Mouse (Mus musculus) liver, embryonic 13.5 days (tissue): ENCODE measurements at regions not wholly inside any gene's neighbourhood (a gene's known extent, or its start where the extent isn't known, plus 50 kb on each side); places are given as distances from the start of the nearest gene placed in this dataset.

ENCODE experiments used
- ATAC-seq: fragments of 200-750 bp; cut with Nextera tagmentation; 2 replicates; pipeline ENCODE4 v1.8.0; 2017; ENCODE audit warnings: low read depth, mild to moderate bottlenecking, moderate number of reproducible peaks, moderate library complexity
- DNase-seq: peaks from one replicate; pipeline ENCODE4 v3.0.0; 2022
- H3K27ac ChIP-seq: fragments of 300-500 bp; sonication (generic); 2 replicates; pipeline ENCODE4 v1.5.1; 2015; ENCODE audit warnings: moderate library complexity, mild to moderate bottlenecking, inconsistent platforms
- H3K27me3 ChIP-seq: fragments of 300-500 bp; sonication (generic); 2 replicates; pipeline ENCODE4 v1.6.1; 2015; ENCODE audit warnings: mild to moderate bottlenecking, inconsistent platforms
- H3K36me3 ChIP-seq: fragments of 300-500 bp; sonication (generic); 2 replicates; pipeline ENCODE4 v1.6.1; 2015; ENCODE audit warnings: mild to moderate bottlenecking, inconsistent platforms
- H3K4me1 ChIP-seq: fragments of 300-500 bp; sonication (generic); replicated peaks from 2 replicates; pipeline ENCODE4 v1.6.1; 2015; ENCODE audit warnings: inconsistent platforms
- H3K4me2 ChIP-seq: fragments of 300-500 bp; sonication (generic); 2 replicates; pipeline ENCODE4 v1.6.1; 2015; ENCODE audit warnings: inconsistent platforms, mild to moderate bottlenecking, moderate library complexity
- H3K4me3 ChIP-seq: fragments of 300-500 bp; sonication (generic); replicated peaks from 2 replicates; pipeline ENCODE4 v1.5.1; 2015; ENCODE audit warnings: mild to moderate bottlenecking, inconsistent platforms
- H3K9ac ChIP-seq: fragments of 300-500 bp; sonication (generic); 2 replicates; pipeline ENCODE4 v1.6.1; 2015; ENCODE audit warnings: mild to moderate bottlenecking, inconsistent platforms
- H3K9me3 ChIP-seq: fragments of 300-500 bp; sonication (generic); replicated peaks from 2 replicates; pipeline ENCODE4 v1.6.1; 2016; ENCODE audit warnings: inconsistent platforms
- WGBS: fragments of 180-500 bp; shearing (Covaris S2); methylation state at CpG from one replicate; pipeline ENCODE4 v1.1.7; 2015; ENCODE audit not compliant: insufficient replicate concordance; 5-methylcytosine and 5-hydroxymethylcytosine counted together

- ATAC-seq = no peak
- no peak for DNase-seq
- Histone ChIP-seq H3K4me2 (no peak overlapping the region), H3K4me1 (no peaks in the 10 kb centered on the region), H3K36me3 (no peaks in the 10 kb centered on the region), H3K27me3 (no peaks in the 10 kb centered on the region), H3K9ac (no peak overlapping the region), H3K27ac (no peak overlapping the region), H3K9me3 (no peaks in the 10 kb centered on the region), H3K4me3 (no peak overlapping the region)
- WGBS = 69% methylated on average over 3 of the region's 3 CpGs
Measured at GRCm38 (mm10) chr11:40624126-40624778, 70.8 kb downstream of the Mat2b start.

- WGBS = 59% methylated on average over 7 of the region's 7 CpGs
- H3K27ac ChIP-seq = no peak overlapping the region
- no peaks in the 10 kb centered on the region for H3K27me3 ChIP-seq
- ATAC-seq (no peak), DNase-seq (no peak)
- no peaks in the 10 kb centered on the region for H3K9me3 ChIP-seq
- no peak overlapping the region for H3K4me2 ChIP-seq
- H3K4me1 ChIP-seq = no peaks in the 10 kb centered on the region
- no peak overlapping the region for H3K9ac ChIP-seq
- H3K4me3 ChIP-seq = no peak overlapping the region
- no peaks in the 10 kb centered on the region for H3K36me3 ChIP-seq
Measured at GRCm38 (mm10) chr11:40620036-40620435, 75.0 kb downstream of the Mat2b start.

GRCm38 (mm10) chr11:40603008-40603407, 92.0 kb downstream of the Mat2b start:
- H3K36me3 ChIP-seq = no peaks in the 10 kb centered on the region
- no peaks in the 10 kb centered on the region for H3K27me3 ChIP-seq
- ATAC-seq = no peak
- no peak overlapping the region for H3K4me2 ChIP-seq
- no peaks in the 10 kb centered on the region for H3K9me3 ChIP-seq
- H3K9ac ChIP-seq = no peak overlapping the region
- no peak for DNase-seq
- 77% methylated on average over 9 of the region's 9 CpGs for WGBS
- H3K4me1 ChIP-seq = 0 out of 2 replicates have a peak, but pooled peaks cover 5% of the 10 kb centered on the region
- H3K4me3 ChIP-seq = no peak overlapping the region
- no peak overlapping the region for H3K27ac ChIP-seq

GRCm38 (mm10) chr11:40601572-40601909, 93.5 kb downstream of the Mat2b start:
- 0 out of 2 replicates have a peak, but pooled peaks cover 5% of the 10 kb centered on the region for H3K4me1 ChIP-seq
- no peak for DNase-seq
- no peak overlapping the region for H3K9ac ChIP-seq
- no peaks in the 10 kb centered on the region for H3K9me3 ChIP-seq
- no peaks in the 10 kb centered on the region for H3K36me3 ChIP-seq
- no peak for ATAC-seq
- no peak overlapping the region for H3K4me2 ChIP-seq
- no peak overlapping the region for H3K27ac ChIP-seq
- no peak overlapping the region for H3K4me3 ChIP-seq
- WGBS = 0% methylated on average over 1 of the region's 1 CpGs
- no peaks in the 10 kb centered on the region for H3K27me3 ChIP-seq

GRCm38 (mm10) chr11:40600773-40601571, 94.0 kb downstream of the Mat2b start:
- Histone ChIP-seq H3K9ac (no peak overlapping the region), H3K27me3 (no peaks in the 10 kb centered on the region), H3K27ac (no peak overlapping the region), H3K4me3 (no peak overlapping the region), H3K4me2 (peak overlapping the region; percentile 22; the same call in 1 of the 2 replicates), H3K4me1 (0 out of 2 replicates have a peak, but pooled peaks cover 5% of the 10 kb centered on the region), H3K9me3 (no peaks in the 10 kb centered on the region), H3K36me3 (no peaks in the 10 kb centered on the region)
- DNase-seq (no peak), ATAC-seq (no peak)
- WGBS = 14% methylated on average over 11 of the region's 11 CpGs

- Histone ChIP-seq H3K36me3 (no peaks in the 10 kb centered on the region), H3K27ac (no peak overlapping the region), H3K9ac (no peak overlapping the region), H3K4me2 (peak overlapping the region; percentile 22), H3K9me3 (no peaks in the 10 kb centered on the region), H3K4me1 (0 out of 2 replicates have a peak, but pooled peaks cover 5% of the 10 kb centered on the region), H3K4me3 (no peak overlapping the region), H3K27me3 (no peaks in the 10 kb centered on the region)
- no peak for ATAC-seq
- WGBS = 7% methylated on average over 15 of the region's 15 CpGs
- DNase-seq = no peak
Measured at GRCm38 (mm10) chr11:40599956-40600772, 94.8 kb downstream of the Mat2b start.

GRCm38 (mm10) chr11:40596347-40596746, 98.7 kb downstream of the Mat2b start:
- WGBS = 39% methylated on average over 3 of the region's 3 CpGs
- Histone ChIP-seq H3K27ac (no peak overlapping the region), H3K9ac (no peak overlapping the region), H3K4me3 (no peak overlapping the region), H3K27me3 (no peaks in the 10 kb centered on the region), H3K4me1 (0 out of 2 replicates have a peak, but pooled peaks cover 5% of the 10 kb centered on the region), H3K4me2 (no peak overlapping the region), H3K36me3 (no peaks in the 10 kb centered on the region), H3K9me3 (no peaks in the 10 kb centered on the region)
- DNase-seq (no peak), ATAC-seq (no peak)

- no peaks in the 10 kb centered on the region for H3K9me3 ChIP-seq
- DNase-seq = no peak
- no peaks in the 10 kb centered on the region for H3K4me1 ChIP-seq
- no peak overlapping the region for H3K27ac ChIP-seq
- no peak overlapping the region for H3K9ac ChIP-seq
- 54% methylated on average over 4 of the region's 4 CpGs for WGBS
- ATAC-seq = no peak
- H3K4me2 ChIP-seq = no peak overlapping the region
- no peaks in the 10 kb centered on the region for H3K36me3 ChIP-seq
- H3K4me3 ChIP-seq = no peak overlapping the region
- no peaks in the 10 kb centered on the region for H3K27me3 ChIP-seq
Measured at GRCm38 (mm10) chr11:40592056-40592455, 102.9 kb downstream of the Mat2b start.

GRCm38 (mm10) chr11:40573758-40574139, 121.3 kb downstream of the Mat2b start:
- no peak for ATAC-seq
- H3K4me3 ChIP-seq = no peak overlapping the region

GRCm38 (mm10) chr11:40572953-40573757, 121.8 kb downstream of the Mat2b start:
- 36% methylated on average over 12 of the region's 12 CpGs for WGBS
- Histone ChIP-seq H3K4me3 (no peak overlapping the region), H3K9me3 (no peaks in the 10 kb centered on the region), H3K36me3 (no peaks in the 10 kb centered on the region), H3K27ac (no peak overlapping the region), H3K4me1 (no peaks in the 10 kb centered on the region), H3K27me3 (no peaks in the 10 kb centered on the region), H3K4me2 (no peak overlapping the region), H3K9ac (no peak overlapping the region)
- no peak for ATAC-seq
- DNase-seq = no peak

More at GRCm38 (mm10) chr11:40573758-40574139, 121.3 kb downstream of the Mat2b start:
- Histone ChIP-seq H3K9ac (no peak overlapping the region), H3K27ac (no peak overlapping the region), H3K36me3 (no peaks in the 10 kb centered on the region), H3K9me3 (no peaks in the 10 kb centered on the region), H3K27me3 (no peaks in the 10 kb centered on the region), H3K4me1 (no peaks in the 10 kb centered on the region), H3K4me2 (no peak overlapping the region)
- DNase-seq = no peak
- WGBS = 21% methylated on average over 3 of the region's 3 CpGs

GRCm38 (mm10) chr11:40562866-40563265, 132.1 kb downstream of the Mat2b start:
- H3K4me1 ChIP-seq = no peaks in the 10 kb centered on the region
- no peaks in the 10 kb centered on the region for H3K27me3 ChIP-seq
- DNase-seq (no peak), ATAC-seq (no peak)
- 62% methylated on average over 6 of the region's 6 CpGs for WGBS
- no peaks in the 10 kb centered on the region for H3K9me3 ChIP-seq
- H3K36me3 ChIP-seq = no peaks in the 10 kb centered on the region
- no peak overlapping the region for H3K27ac ChIP-seq
- H3K9ac ChIP-seq = no peak overlapping the region
- H3K4me3 ChIP-seq = no peak overlapping the region
- H3K4me2 ChIP-seq = no peak overlapping the region
